Mouse (Mus musculus): ENCODE data around the gene Atg5.

The Atg5 gene

DNA sequence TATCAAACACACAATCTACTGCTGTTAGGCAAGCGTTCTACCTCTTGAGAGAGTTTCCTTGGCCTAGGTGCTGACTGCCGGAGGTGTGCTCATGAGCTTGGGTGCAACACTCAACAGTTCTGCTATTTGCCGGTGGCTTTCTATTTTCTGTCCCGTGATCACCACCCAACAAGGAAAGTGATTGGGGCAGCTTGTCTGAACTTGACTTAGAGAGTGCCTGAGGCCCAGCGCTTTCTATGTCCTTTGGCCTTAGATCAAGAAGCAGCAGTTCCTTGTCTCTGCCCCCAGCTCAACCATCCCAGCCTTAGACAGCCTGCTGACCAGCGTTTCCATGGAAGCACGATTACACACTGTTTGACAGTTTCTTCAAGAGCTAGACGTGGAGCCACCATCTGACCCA lies 124.7 kb downstream of the Atg5 start:
- DNase-seq, result no peak

- DNase-seq, result no peak
Observed at GRCm38 (mm10) chr10:44400119-44400518, 132.0 kb downstream of the Atg5 start.

GRCm38 (mm10) chr10:44400602-44401001 lies 132.4 kb downstream of the Atg5 start:
- no peak for DNase-seq

- no peak for DNase-seq
Observed at GRCm38 (mm10) chr10:44401600-44401999, 133.4 kb downstream of the Atg5 start.

- no peak for DNase-seq
Observed at GRCm38 (mm10) chr10:44403415-44403814, 135.3 kb downstream of the Atg5 start.

DNA sequence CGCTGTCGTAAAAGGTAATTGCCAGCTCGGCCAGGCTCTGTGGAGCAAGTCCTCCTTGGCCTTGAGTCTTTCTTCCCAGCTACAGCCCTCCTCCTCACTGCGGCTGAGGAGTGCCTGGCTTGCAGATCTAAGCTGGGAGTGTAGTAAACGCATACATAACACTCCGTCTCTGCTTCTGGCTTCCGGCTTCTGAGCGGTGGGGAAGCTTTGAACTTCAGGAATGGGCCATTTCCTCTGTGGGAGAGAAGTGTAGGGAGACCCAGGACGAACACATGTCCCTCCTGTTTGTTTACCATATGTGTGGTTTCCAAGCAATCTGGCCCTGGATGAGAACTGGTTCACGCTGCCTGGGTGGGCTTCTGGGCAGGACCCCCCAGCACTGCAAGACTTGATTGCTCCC lies 140.9 kb downstream of the Atg5 start:
- DNase-seq, result no peak

DNA sequence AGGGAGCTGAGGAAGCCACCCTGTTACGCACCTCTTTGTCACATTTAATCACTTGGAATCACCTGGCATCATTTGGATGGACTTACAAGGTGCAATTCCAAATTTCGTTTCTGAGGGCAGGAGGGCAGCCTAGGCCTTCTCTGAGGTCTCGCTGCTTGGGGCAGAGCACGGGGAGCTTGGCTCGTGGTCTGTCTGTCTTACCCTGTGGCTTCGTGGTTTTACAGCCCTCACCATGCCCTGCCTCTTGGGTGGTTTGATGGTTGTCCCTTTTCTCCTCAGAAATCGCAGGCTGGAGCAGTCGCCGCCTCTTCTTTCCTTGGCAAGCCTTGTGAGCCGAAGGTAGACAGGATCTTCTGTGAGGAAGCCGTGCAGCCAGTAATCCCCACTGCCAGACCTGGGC lies 141.8 kb downstream of the Atg5 start:
- DNase-seq, result no peak

Measured in cerebellum, adult 9-11 months (tissue).